Mouse (Mus musculus) cerebellum, adult 2 months (tissue): Measurements from ENCODE around the gene Sec14l3.

Source experiments
- CTCF ChIP-seq: fragments of 200-500 bp; IDR thresholded peaks from 2 replicates; pipeline ENCODE4 v1.5.1; 2011; ENCODE audit warnings: low read depth, mild to moderate bottlenecking, control low read depth, low read length, moderate library complexity, borderline replicate concordance; ENCODE audit not compliant: insufficient read depth
- POLR2A ChIP-seq: fragments of 200-500 bp; IDR thresholded peaks from 2 replicates; pipeline ENCODE4 v1.6.1; 2011; ENCODE audit warnings: low read length, control low read depth, borderline replicate concordance; ENCODE audit not compliant: insufficient read depth

GRCm38 (mm10) chr11:4105444-4105843 lies 40.8 kb downstream of the Sec14l3 start:
- TF ChIP-seq CTCF (no peak), POLR2A (no peak)
